Mouse (Mus musculus): Measurements from ENCODE around the gene 4930564D02Rik. TPM values are rescaled to one million over a fixed set of nuclear protein-coding genes. Genes with fewer than 3 reads are reported as not detected.
A peak's percentile ranks its signal among the peaks of the same experiment; 100 is the strongest.

4930564D02Rik gene
- not detected in 2 replicates for polyA plus RNA-seq (2015; fragmentation: Nextera tagmentation; extraction: Ambion mirVana)

GRCm38 (mm10) chr3:105066544-105066943, at the start of gene 4930564D02Rik:
4930564D02Rik (plus strand) TSS chr3:105066844.
- no peak for ATAC-seq (ENCODE audit: insufficient number of reproducible peaks, insufficient read depth, low FRiP score, low TSS enrichment, low read depth)
- no peaks in the 10 kb centered on the region for H3K27me3 ChIP-seq
- 87% methylated on average over 10 of the region's 10 CpGs for WGBS
- H3K36me3 ChIP-seq, result no peaks in the 10 kb centered on the region
- H3K27ac ChIP-seq, result no peak within 1 kb of the TSS
- H3K4me3 ChIP-seq, result no peak within 1 kb of the TSS
- H3K9ac ChIP-seq, result no peak within 1 kb of the TSS
- no peaks in the 10 kb centered on the region for H3K9me3 ChIP-seq
- no peak within 1 kb of the TSS for H3K4me2 ChIP-seq
- H3K4me1 ChIP-seq, result peaks cover 9% of the 10 kb centered on the region

DNA sequence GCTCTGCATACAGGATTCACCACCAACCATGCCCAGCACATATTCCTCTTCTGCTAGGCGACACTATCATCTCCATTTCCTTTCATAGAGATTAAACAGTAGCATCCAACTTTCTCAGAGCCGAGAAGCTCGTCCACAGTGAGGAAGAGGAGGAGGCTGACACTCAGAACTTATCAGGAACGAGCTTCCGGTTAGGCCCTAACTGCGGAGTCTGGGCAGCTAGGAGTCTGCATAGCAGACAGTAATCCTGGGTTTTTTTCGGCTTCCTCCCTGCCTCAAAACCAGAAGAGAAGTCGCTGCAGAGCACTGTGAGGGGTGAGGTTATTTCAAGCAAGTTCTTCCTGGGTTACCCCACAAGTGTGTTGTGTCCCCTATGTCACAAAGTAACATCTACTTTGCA, 49.3 kb upstream of the 4930564D02Rik start:
- 89% methylated on average over 8 of the region's 8 CpGs for WGBS
- no peak overlapping the region for H3K4me2 ChIP-seq
- H3K27ac ChIP-seq, result no peak overlapping the region
- H3K9me3 ChIP-seq, result no peaks in the 10 kb centered on the region
- no peak overlapping the region for H3K4me3 ChIP-seq
- no peak overlapping the region for H3K9ac ChIP-seq
- H3K36me3 ChIP-seq, result peaks cover 9% of the 10 kb centered on the region; the same call in 1 of the 2 replicates
- no peak for ATAC-seq (ENCODE audit: insufficient number of reproducible peaks, insufficient read depth, low FRiP score, low TSS enrichment, low read depth)
- no peaks in the 10 kb centered on the region for H3K27me3 ChIP-seq
- H3K4me1 ChIP-seq, result 0 out of 2 replicates have a peak, but pooled peaks cover 4% of the 10 kb centered on the region

GRCm38 (mm10) chr3:105018085-105018782, 48.4 kb upstream of the 4930564D02Rik start:
- ATAC-seq (ENCODE audit: insufficient number of reproducible peaks, insufficient read depth, low FRiP score, low TSS enrichment, low read depth), result no peak
- H3K4me3 ChIP-seq, result no peak overlapping the region
- peaks cover 17% of the 10 kb centered on the region for H3K36me3 ChIP-seq
- 76% methylated on average over 10 of the region's 10 CpGs for WGBS
- H3K4me1 ChIP-seq, result 0 out of 2 replicates have a peak, but pooled peaks cover 4% of the 10 kb centered on the region
- no peak overlapping the region for H3K9ac ChIP-seq
- no peaks in the 10 kb centered on the region for H3K27me3 ChIP-seq
- H3K27ac ChIP-seq, result no peak overlapping the region
- no peak overlapping the region for H3K4me2 ChIP-seq
- no peaks in the 10 kb centered on the region for H3K9me3 ChIP-seq

DNA sequence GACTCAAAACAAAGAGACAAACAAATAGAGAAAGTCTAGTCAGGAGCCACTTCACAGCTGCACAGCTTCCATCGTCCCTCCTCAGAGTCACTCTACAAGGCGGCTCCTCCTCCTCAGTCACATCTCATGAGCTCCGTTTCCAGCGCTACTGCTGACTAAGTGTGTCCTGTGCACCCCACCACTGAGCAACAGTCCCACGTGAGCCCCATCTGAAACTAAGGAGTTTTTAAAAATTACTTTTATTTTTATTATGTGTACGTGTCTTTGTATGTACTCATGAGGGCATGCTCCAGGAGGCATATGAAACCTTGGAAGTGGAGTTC, 47.9 kb upstream of the 4930564D02Rik start:
- Histone ChIP-seq H3K9ac (no peak overlapping the region), H3K27me3 (no peaks in the 10 kb centered on the region), H3K27ac (no peak overlapping the region), H3K36me3 (peaks cover 19% of the 10 kb centered on the region), H3K4me1 (0 out of 2 replicates have a peak, but pooled peaks cover 4% of the 10 kb centered on the region), H3K4me2 (no peak overlapping the region), H3K9me3 (no peaks in the 10 kb centered on the region), H3K4me3 (no peak overlapping the region)
- ATAC-seq (ENCODE audit: insufficient number of reproducible peaks, insufficient read depth, low FRiP score, low TSS enrichment, low read depth), result no peak
- WGBS, result 90% methylated on average over 6 of the region's 6 CpGs

GRCm38 (mm10) chr3:105019826-105020692, 46.6 kb upstream of the 4930564D02Rik start:
- 0 out of 2 replicates have a peak, but pooled peaks cover 4% of the 10 kb centered on the region for H3K4me1 ChIP-seq
- ATAC-seq (ENCODE audit: insufficient number of reproducible peaks, insufficient read depth, low FRiP score, low TSS enrichment, low read depth), result no peak
- no peaks in the 10 kb centered on the region for H3K27me3 ChIP-seq
- H3K9ac ChIP-seq, result no peak overlapping the region
- H3K9me3 ChIP-seq, result no peaks in the 10 kb centered on the region
- no peak overlapping the region for H3K4me2 ChIP-seq
- WGBS, result 42% methylated on average over 12 of the region's 12 CpGs
- 0 out of 2 replicates have a peak overlapping the region, but pooled peaks have one; percentile 0 for H3K27ac ChIP-seq
- H3K4me3 ChIP-seq, result no peak overlapping the region
- peaks cover 19% of the 10 kb centered on the region for H3K36me3 ChIP-seq

DNA sequence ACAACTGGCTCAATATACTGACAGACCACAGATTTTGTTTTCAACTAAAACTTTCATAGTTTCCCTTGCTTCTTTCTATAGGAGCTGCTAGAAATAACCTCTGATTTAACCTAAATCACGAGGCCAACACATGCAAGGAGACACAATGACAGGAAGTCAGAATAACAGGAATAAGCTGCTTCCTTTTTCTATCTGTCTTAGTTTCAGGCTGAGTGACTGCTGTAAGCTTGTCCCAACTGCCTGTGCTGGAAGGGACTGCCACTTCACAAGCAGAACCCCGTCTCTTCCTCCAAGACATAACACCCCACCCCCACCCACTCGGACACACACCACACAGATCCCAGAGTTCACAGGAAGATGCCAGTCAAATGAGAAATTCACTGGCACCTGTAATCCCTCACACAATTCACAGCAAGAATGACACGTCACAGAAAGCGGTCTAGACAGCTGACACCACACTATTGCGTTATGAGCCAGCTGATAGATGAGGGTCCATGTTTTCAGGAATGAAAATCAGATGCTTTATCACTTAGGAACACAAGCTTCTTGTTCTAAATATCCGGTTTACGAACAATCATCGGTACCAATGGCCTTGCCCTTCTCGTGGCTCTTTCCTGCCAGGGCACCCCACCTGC, 43.2 kb upstream of the 4930564D02Rik start:
- 85% methylated on average over 10 of the region's 10 CpGs for WGBS
- Histone ChIP-seq H3K4me2 (no peak overlapping the region), H3K27ac (peak overlapping the region; percentile 53; the same call in 1 of the 2 replicates), H3K36me3 (peaks cover 27% of the 10 kb centered on the region), H3K4me1 (0 out of 2 replicates have a peak, but pooled peaks cover 4% of the 10 kb centered on the region), H3K9me3 (no peaks in the 10 kb centered on the region), H3K9ac (no peak overlapping the region), H3K27me3 (no peaks in the 10 kb centered on the region), H3K4me3 (no peak overlapping the region)
- ATAC-seq (ENCODE audit: insufficient number of reproducible peaks, insufficient read depth, low FRiP score, low TSS enrichment, low read depth), result no peak

DNA sequence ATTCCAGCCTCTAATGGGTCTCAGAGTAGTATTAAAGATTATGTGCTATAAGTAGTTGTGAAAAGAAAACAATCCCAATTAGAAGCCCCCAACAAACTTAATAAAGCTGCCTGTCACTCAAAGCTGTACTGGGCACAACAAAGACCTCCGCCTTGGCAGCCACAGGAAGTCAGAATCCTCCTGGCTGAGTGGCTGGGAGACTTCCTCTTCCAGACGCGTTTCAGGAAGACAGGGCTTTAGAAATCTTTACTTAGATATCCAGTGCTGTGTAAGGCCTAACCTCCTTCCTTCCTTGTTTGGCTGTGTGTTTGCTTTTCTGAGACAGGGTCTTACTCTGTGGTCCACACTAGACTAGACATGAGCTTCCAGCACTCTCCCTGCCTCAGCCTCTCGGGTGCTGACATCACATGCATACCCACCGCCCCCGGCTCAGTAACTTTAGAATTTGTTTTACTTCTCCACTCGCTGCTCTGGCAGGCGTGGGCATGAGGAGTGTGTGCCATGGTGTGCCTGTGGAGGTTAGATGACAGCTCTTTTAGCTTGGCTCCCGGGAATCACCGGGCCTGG, 30.3 kb upstream of the 4930564D02Rik start:
- peaks cover 74% of the 10 kb centered on the region for H3K36me3 ChIP-seq
- WGBS, result 76% methylated on average over 10 of the region's 10 CpGs

DNA sequence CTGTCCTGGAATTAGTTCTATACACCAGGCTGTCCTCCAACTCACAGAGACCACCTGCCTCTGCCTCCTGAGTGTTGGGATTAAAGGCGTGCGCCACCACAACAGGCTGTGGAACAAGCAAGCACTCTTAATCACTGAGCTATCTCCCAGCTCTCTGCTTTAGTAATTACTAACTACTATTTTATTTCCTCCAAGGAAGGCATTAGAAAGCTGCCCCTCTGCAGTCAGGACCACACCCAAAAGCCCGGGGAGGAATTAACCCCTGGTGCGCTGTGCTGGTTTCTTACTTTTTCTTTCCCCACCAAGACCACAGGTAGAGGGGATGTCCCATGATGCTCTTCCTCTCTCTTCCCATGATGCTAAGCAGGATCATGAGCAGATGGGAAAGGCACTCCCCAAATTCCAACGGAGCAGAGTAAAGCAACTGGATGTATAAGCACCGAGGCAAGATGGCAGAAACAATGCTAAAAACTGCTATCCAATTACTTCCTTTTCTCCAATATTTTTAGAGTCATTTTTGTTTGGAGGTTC, 29.3 kb upstream of the 4930564D02Rik start:
- Histone ChIP-seq H3K27me3 (no peaks in the 10 kb centered on the region), H3K36me3 (peaks cover 65% of the 10 kb centered on the region), H3K9ac (no peak overlapping the region), H3K4me1 (peaks cover 15% of the 10 kb centered on the region), H3K9me3 (no peaks in the 10 kb centered on the region), H3K27ac (no peak overlapping the region), H3K4me2 (no peak overlapping the region), H3K4me3 (no peak overlapping the region)
- 88% methylated on average over 6 of the region's 6 CpGs for WGBS
- no peak for ATAC-seq (ENCODE audit: insufficient number of reproducible peaks, insufficient read depth, low FRiP score, low TSS enrichment, low read depth)

More for the DNA sequence above, 30.3 kb upstream of the 4930564D02Rik start:
- no peak for ATAC-seq (ENCODE audit: insufficient number of reproducible peaks, insufficient read depth, low FRiP score, low TSS enrichment, low read depth)
- no peak overlapping the region for H3K4me2 ChIP-seq
- peaks cover 9% of the 10 kb centered on the region for H3K4me1 ChIP-seq
- no peaks in the 10 kb centered on the region for H3K9me3 ChIP-seq
- H3K9ac ChIP-seq, result no peak overlapping the region
- H3K27me3 ChIP-seq, result no peaks in the 10 kb centered on the region
- no peak overlapping the region; the same call in 1 of the 2 replicates for H3K27ac ChIP-seq
- H3K4me3 ChIP-seq, result no peak overlapping the region

DNA sequence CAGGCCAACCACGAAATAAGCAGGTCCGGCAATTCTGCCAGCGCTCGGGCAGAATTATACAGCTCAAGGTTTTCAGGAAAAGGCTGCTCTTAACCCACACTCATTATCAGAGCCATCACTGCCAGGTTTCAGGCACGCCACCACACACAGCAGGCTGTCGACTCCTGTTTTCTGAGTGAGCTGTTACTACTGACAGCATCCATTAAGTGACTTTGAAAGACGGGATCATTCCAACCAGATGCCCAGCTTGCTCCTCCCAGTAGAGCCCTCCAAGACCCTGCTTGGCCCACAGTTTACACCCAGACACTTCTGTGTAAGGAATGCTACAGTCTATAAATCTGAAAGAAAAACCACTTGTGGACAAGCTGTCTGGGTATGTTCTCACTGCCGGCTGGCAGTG, 26.6 kb upstream of the 4930564D02Rik start:
- H3K4me2 ChIP-seq, result no peak overlapping the region
- H3K4me3 ChIP-seq, result no peak overlapping the region
- no peak overlapping the region for H3K27ac ChIP-seq
- peaks cover 25% of the 10 kb centered on the region for H3K4me1 ChIP-seq
- ATAC-seq (ENCODE audit: insufficient number of reproducible peaks, insufficient read depth, low FRiP score, low TSS enrichment, low read depth), result no peak
- H3K36me3 ChIP-seq, result peaks cover 38% of the 10 kb centered on the region
- no peaks in the 10 kb centered on the region for H3K9me3 ChIP-seq
- no peak overlapping the region for H3K9ac ChIP-seq
- 43% methylated on average over 8 of the region's 8 CpGs for WGBS
- H3K27me3 ChIP-seq, result no peaks in the 10 kb centered on the region

DNA sequence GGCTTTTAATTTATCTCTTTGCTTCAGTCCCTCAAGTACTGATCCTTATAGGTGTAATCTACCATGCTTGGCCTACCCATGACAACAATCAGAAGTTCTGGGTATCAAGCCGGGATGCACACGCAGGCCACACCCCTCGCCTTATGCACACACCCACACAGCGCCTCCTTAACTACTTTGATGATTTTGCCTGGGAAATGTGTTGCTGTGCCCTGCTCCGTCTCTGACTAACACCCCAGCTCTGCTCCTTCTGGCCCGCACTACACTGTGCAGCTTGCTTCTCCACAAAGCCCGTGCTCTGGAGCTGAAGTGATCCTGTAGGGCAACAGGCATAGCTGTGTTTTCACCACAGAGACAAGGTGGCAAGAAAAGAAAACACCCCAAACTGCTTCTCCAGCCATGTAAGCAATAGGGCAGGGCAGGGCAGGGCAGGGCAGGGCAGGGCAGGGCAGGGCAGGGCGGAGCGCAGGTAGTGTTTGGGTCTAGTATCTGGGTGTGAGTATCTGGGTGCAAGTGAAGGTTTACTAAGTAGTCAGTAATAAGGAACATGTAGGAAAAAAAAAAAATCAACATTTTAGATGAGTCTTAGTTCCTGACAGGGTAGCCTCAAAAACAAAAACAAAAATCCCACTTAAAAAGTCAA, 25.5 kb upstream of the 4930564D02Rik start:
- no peak for ATAC-seq (ENCODE audit: insufficient number of reproducible peaks, insufficient read depth, low FRiP score, low TSS enrichment, low read depth)
- Histone ChIP-seq H3K36me3 (peaks cover 30% of the 10 kb centered on the region), H3K27me3 (no peaks in the 10 kb centered on the region), H3K4me2 (no peak overlapping the region), H3K4me3 (no peak overlapping the region), H3K27ac (no peak overlapping the region), H3K4me1 (peaks cover 29% of the 10 kb centered on the region), H3K9me3 (no peaks in the 10 kb centered on the region), H3K9ac (no peak overlapping the region)
- 92% methylated on average over 9 of the region's 9 CpGs for whole genome bisulfite sequencing

Data from embryonic facial prominence, embryonic 13.5 days (tissue).